8 mouse cellular contexts compared by ENCODE assay signal in genomic region chr2:61455902-61456301, GRCm38 (mm10).
DNase-seq lines count a peak whose midpoint lies in the region; ATAC-seq and TF ChIP-seq lines count a peak whose summit lies in the region.

No protein-coding gene starts in this region.

- no peak overlapping the region for H3K9ac ChIP-seq in kidney, embryonic 16.5 days (replicated peaks; ENCODE audit: low read length)

- H3K36me3 ChIP-seq in kidney, embryonic 16.5 days (ENCODE audit: insufficient read depth, low read length) = no peaks in the 10 kb centered on the region
- H3K36me3 ChIP-seq in G1E (replicated peaks) = no peaks in the 10 kb centered on the region

- peaks cover 10% of the 10 kb centered on the region for H3K4me1 ChIP-seq in kidney, embryonic 16.5 days (ENCODE audit: insufficient read depth, low read length)
- H3K4me1 ChIP-seq in G1E (ENCODE audit: insufficient read depth, low read depth, low read length) = no peaks in the 10 kb centered on the region; the same call in 1 of the 2 replicates

- no peak overlapping the region for H3K27ac ChIP-seq in kidney, embryonic 16.5 days (ENCODE audit: low read length)
- H3K27ac ChIP-seq in layer of hippocampus, adult 2 months = no peak overlapping the region

- DNase-seq in kidney, adult 18-20 months = peak; percentile 71
- DNase-seq in G1E (ENCODE audit: low spot score) = peak; percentile 11
- peak; percentile 32 for DNase-seq in c-Kit-positive CD71-positive TER-119-negative erythroid progenitor cells, embryonic 14.5 days (ENCODE audit: low read depth)
- peak; percentile 35 to 37 for DNase-seq in frontal cortex, postnatal 25 days (ENCODE audit: low spot score in 2 of 2)
- peak; percentile 31 to 55 for DNase-seq in layer of hippocampus, adult 2 months (ENCODE audit: low spot score in 2 of 2)
- DNase-seq in mesoderm, embryonic 11.5 days (ENCODE audit: low read depth, low spot score) = peak; percentile 59
- peak; percentile 76 for DNase-seq in thymus, postnatal 14 days

- H3K4me3 ChIP-seq in kidney, embryonic 16.5 days (ENCODE audit: low read length) = no peak overlapping the region
- H3K4me3 ChIP-seq in G1E (ENCODE audit: low read depth, low read length) = no peak overlapping the region
- H3K4me3 ChIP-seq in layer of hippocampus, adult 2 months = no peak overlapping the region

- no peaks in the 10 kb centered on the region for H3K9me3 ChIP-seq in kidney, embryonic 16.5 days (ENCODE audit: low read length)
- H3K9me3 ChIP-seq in G1E (replicated peaks) = no peaks in the 10 kb centered on the region

- ATAC-seq in kidney, embryonic 16.5 days (ENCODE audit: low FRiP score, low TSS enrichment) = no peak
- no peak; the same call in 1 of the 2 replicates for ATAC-seq in G1E (ENCODE audit: extremely low read depth, insufficient number of reproducible peaks, low FRiP score, poor library complexity, severe bottlenecking)

- TF ChIP-seq CTCF in G1E (IDR thresholded peaks at IDR 0.05; ENCODE audit: low read depth, low read length) = peak; percentile 63
- TF ChIP-seq CTCF in layer of hippocampus, adult 2 months (conservative IDR thresholded peaks at IDR 0.05) = peak; percentile 89

- WGBS in kidney, embryonic 16.5 days = 32% methylated on average over 5 of the region's 5 CpGs

- 0 out of 2 replicates have a peak, but pooled peaks cover 2% of the 10 kb centered on the region for H3K27me3 ChIP-seq in kidney, embryonic 16.5 days (ENCODE audit: insufficient read depth, low read length)
- peaks cover 5% of the 10 kb centered on the region; the same call in 1 of the 2 replicates for H3K27me3 ChIP-seq in G1E (ENCODE audit: insufficient read depth, low read length)

- H3K4me2 ChIP-seq in kidney, embryonic 16.5 days (replicated peaks; ENCODE audit: low read depth, low read length) = no peak overlapping the region

Comparison
In these comparisons a context has a peak if more than half of its experiments do, and no peak if none do; other contexts are left out.
1. DNase-seq: peak in every context shown above with its lines; median percentile 76 in thymus, postnatal 14 days; 71 in kidney, adult 18-20 months; 59 in mesoderm, embryonic 11.5 days; 43 in layer of hippocampus, adult 2 months; 36 in frontal cortex, postnatal 25 days; 32 in c-Kit-positive CD71-positive TER-119-negative erythroid progenitor cells, embryonic 14.5 days; 11 in G1E.